Mouse (Mus musculus): ENCODE data around the gene Foxn3. TPM values are rescaled to one million over a fixed set of nuclear protein-coding genes. Genes with fewer than 3 reads are reported as not detected.

Gene Foxn3
- polyA plus RNA-seq, 1 experiment from 2014 or later: 23.5 TPM

DNA sequence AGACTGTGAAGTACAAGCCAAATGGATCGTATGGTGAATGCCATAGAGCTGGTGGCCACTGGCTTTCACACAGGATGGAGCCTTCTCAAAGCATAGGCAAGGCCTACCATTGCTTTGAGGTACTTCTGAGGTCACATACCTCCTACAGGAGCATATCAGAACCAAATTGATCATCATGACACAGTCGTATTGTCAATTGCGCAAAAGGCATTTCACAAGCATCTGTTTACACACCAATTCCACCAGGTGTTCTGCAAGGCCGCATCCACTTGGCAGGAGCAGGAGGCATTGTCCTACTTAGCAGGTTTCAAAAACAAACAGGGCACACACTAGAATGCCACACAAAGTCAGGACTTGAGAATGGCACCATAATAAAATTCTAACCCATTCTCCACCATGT is 128.2 kb downstream of the Foxn3 start:
- H3K36me3 ChIP-seq (ENCODE audit: control insufficient read depth, insufficient read depth): no peaks in the 10 kb centered on the region
- no peaks in the 10 kb centered on the region for H3K27me3 ChIP-seq (ENCODE audit: control insufficient read depth, insufficient read depth, low read depth, low read length)
- peaks cover 5% of the 10 kb centered on the region; the same call in 1 of the 2 replicates for H3K4me1 ChIP-seq (ENCODE audit: control insufficient read depth, low read depth, low read length)
- no peak overlapping the region for H3K4me2 ChIP-seq (ENCODE audit: low read depth, low read length)
- ATAC-seq (ENCODE audit: low read depth): peak; percentile 77
- no peaks in the 10 kb centered on the region for H3K9me3 ChIP-seq (replicated peaks; ENCODE audit: control insufficient read depth, low read length)
- H3K9ac ChIP-seq (ENCODE audit: low read depth, low read length): no peak overlapping the region
- peak overlapping the region; percentile 41; the same call in 1 of the 2 replicates for H3K27ac ChIP-seq (ENCODE audit: low read length)
- 65% methylated on average over 4 of the region's 4 CpGs for WGBS (ENCODE audit: insufficient replicate concordance)
- H3K4me3 ChIP-seq (ENCODE audit: low read depth, low read length): no peak overlapping the region

DNA sequence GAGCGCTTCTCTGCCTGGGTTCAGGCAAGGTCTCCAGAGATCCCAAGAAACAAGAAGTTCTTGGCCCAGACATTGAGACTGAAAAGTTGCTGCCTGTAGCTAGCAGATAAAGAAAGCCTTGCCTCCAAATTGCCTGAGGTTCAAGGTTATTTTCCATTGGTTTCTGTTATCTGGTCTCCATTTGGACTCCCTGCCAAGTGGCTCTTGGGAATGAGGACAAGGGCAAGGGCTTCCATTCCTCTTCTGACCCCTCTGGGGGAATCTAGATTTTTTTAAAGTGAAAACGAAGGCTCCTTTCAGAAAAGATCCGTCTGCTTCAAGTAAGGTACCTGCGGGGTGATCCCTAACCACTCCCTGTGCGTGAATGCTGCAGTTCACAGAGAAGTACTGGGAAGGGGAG is 130.0 kb downstream of the Foxn3 start:
- 77% methylated on average over 5 of the region's 5 CpGs for WGBS (ENCODE audit: insufficient replicate concordance)
- H3K27me3 ChIP-seq (ENCODE audit: control insufficient read depth, insufficient read depth, low read depth, low read length): no peaks in the 10 kb centered on the region
- no peak overlapping the region for H3K9ac ChIP-seq (ENCODE audit: low read depth, low read length)
- H3K9me3 ChIP-seq (replicated peaks; ENCODE audit: control insufficient read depth, low read length): no peaks in the 10 kb centered on the region
- H3K36me3 ChIP-seq (ENCODE audit: control insufficient read depth, insufficient read depth): no peaks in the 10 kb centered on the region
- H3K27ac ChIP-seq (ENCODE audit: low read length): no peak overlapping the region
- ATAC-seq (ENCODE audit: low read depth): no peak
- no peak overlapping the region for H3K4me3 ChIP-seq (ENCODE audit: low read depth, low read length)
- no peak overlapping the region for H3K4me2 ChIP-seq (ENCODE audit: low read depth, low read length)
- peaks cover 5% of the 10 kb centered on the region; the same call in 1 of the 2 replicates for H3K4me1 ChIP-seq (ENCODE audit: control insufficient read depth, low read depth, low read length)

GRCm38 (mm10) chr12:99431541-99431940 is 131.8 kb downstream of the Foxn3 start:
- Histone ChIP-seq H3K27me3 (ENCODE audit: control insufficient read depth, insufficient read depth, low read depth, low read length) (no peaks in the 10 kb centered on the region), H3K36me3 (ENCODE audit: control insufficient read depth, insufficient read depth) (no peaks in the 10 kb centered on the region), H3K9me3 (replicated peaks; ENCODE audit: control insufficient read depth, low read length) (no peaks in the 10 kb centered on the region), H3K4me1 (ENCODE audit: control insufficient read depth, low read depth, low read length) (peaks cover 5% of the 10 kb centered on the region; the same call in 1 of the 2 replicates), H3K9ac (ENCODE audit: low read depth, low read length) (no peak overlapping the region), H3K4me2 (ENCODE audit: low read depth, low read length) (no peak overlapping the region), H3K4me3 (ENCODE audit: low read depth, low read length) (no peak overlapping the region), H3K27ac (ENCODE audit: low read length) (no peak overlapping the region)
- 86% methylated on average over 6 of the region's 6 CpGs for WGBS (ENCODE audit: insufficient replicate concordance)
- ATAC-seq (ENCODE audit: low read depth): no peak

GRCm38 (mm10) chr12:99430992-99431391 is 132.4 kb downstream of the Foxn3 start:
- WGBS (ENCODE audit: insufficient replicate concordance): 85% methylated on average over 3 of the region's 3 CpGs
- Histone ChIP-seq H3K4me2 (ENCODE audit: low read depth, low read length) (no peak overlapping the region), H3K4me3 (ENCODE audit: low read depth, low read length) (no peak overlapping the region), H3K27ac (ENCODE audit: low read length) (no peak overlapping the region), H3K9ac (ENCODE audit: low read depth, low read length) (no peak overlapping the region), H3K27me3 (ENCODE audit: control insufficient read depth, insufficient read depth, low read depth, low read length) (no peaks in the 10 kb centered on the region), H3K9me3 (replicated peaks; ENCODE audit: control insufficient read depth, low read length) (no peaks in the 10 kb centered on the region), H3K4me1 (ENCODE audit: control insufficient read depth, low read depth, low read length) (peaks cover 5% of the 10 kb centered on the region; the same call in 1 of the 2 replicates), H3K36me3 (ENCODE audit: control insufficient read depth, insufficient read depth) (no peaks in the 10 kb centered on the region)
- no peak for ATAC-seq (ENCODE audit: low read depth)

- 69% methylated on average over 3 of the region's 3 CpGs for WGBS (ENCODE audit: insufficient replicate concordance)
- Histone ChIP-seq H3K4me1 (ENCODE audit: control insufficient read depth, low read depth, low read length) (peaks cover 5% of the 10 kb centered on the region; the same call in 1 of the 2 replicates), H3K4me3 (ENCODE audit: low read depth, low read length) (no peak overlapping the region), H3K4me2 (ENCODE audit: low read depth, low read length) (no peak overlapping the region), H3K9ac (ENCODE audit: low read depth, low read length) (no peak overlapping the region), H3K27me3 (ENCODE audit: control insufficient read depth, insufficient read depth, low read depth, low read length) (no peaks in the 10 kb centered on the region), H3K36me3 (ENCODE audit: control insufficient read depth, insufficient read depth) (no peaks in the 10 kb centered on the region), H3K27ac (ENCODE audit: low read length) (no peak overlapping the region), H3K9me3 (replicated peaks; ENCODE audit: control insufficient read depth, low read length) (no peaks in the 10 kb centered on the region)
- ATAC-seq (ENCODE audit: low read depth): no peak
Observed at GRCm38 (mm10) chr12:99429101-99429500, 134.3 kb downstream of the Foxn3 start.

- no peak overlapping the region for H3K9ac ChIP-seq (ENCODE audit: low read depth, low read length)
- no peak overlapping the region for H3K4me2 ChIP-seq (ENCODE audit: low read depth, low read length)
- no peaks in the 10 kb centered on the region for H3K4me1 ChIP-seq (ENCODE audit: control insufficient read depth, low read depth, low read length)
- H3K27ac ChIP-seq (ENCODE audit: low read length): no peak overlapping the region; the same call in 1 of the 2 replicates
- H3K4me3 ChIP-seq (ENCODE audit: low read depth, low read length): no peak overlapping the region
- WGBS (ENCODE audit: insufficient replicate concordance): 65% methylated on average over 14 of the region's 14 CpGs
- H3K36me3 ChIP-seq (ENCODE audit: control insufficient read depth, insufficient read depth): no peaks in the 10 kb centered on the region
- no peaks in the 10 kb centered on the region for H3K27me3 ChIP-seq (ENCODE audit: control insufficient read depth, insufficient read depth, low read depth, low read length)
- H3K9me3 ChIP-seq (replicated peaks; ENCODE audit: control insufficient read depth, low read length): no peaks in the 10 kb centered on the region
- peak; percentile 73 for ATAC-seq (ENCODE audit: low read depth)
Observed at GRCm38 (mm10) chr12:99426207-99426916, 137.0 kb downstream of the Foxn3 start.

DNA sequence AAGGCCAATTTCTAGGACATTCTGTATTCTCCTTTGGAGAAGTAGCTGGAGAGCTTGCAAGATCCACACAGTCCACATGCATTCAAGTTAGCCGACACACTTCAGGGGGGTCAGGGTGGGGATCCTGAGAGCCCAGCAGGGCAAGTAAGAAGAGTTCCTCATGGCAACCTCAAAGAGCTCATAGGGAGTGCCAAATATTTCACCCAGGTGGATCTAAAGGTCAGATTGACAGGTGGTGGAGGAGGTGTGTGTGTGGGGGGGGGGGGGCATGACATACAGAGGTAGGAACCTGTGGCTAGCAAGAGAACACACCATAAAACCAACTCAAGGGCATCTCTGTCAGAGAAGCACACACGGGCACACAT is 144.0 kb downstream of the Foxn3 start:
- H3K4me3 ChIP-seq (ENCODE audit: low read depth, low read length): no peak overlapping the region
- H3K27ac ChIP-seq (ENCODE audit: low read length): no peak overlapping the region
- WGBS (ENCODE audit: insufficient replicate concordance): 53% methylated on average over 2 of the region's 2 CpGs
- no peaks in the 10 kb centered on the region; the same call in 1 of the 2 replicates for H3K4me1 ChIP-seq (ENCODE audit: control insufficient read depth, low read depth, low read length)
- ATAC-seq (ENCODE audit: low read depth): no peak
- H3K9ac ChIP-seq (ENCODE audit: low read depth, low read length): no peak overlapping the region
- H3K36me3 ChIP-seq (ENCODE audit: control insufficient read depth, insufficient read depth): no peaks in the 10 kb centered on the region
- no peak overlapping the region for H3K4me2 ChIP-seq (ENCODE audit: low read depth, low read length)
- H3K27me3 ChIP-seq (ENCODE audit: control insufficient read depth, insufficient read depth, low read depth, low read length): no peaks in the 10 kb centered on the region
- no peaks in the 10 kb centered on the region for H3K9me3 ChIP-seq (replicated peaks; ENCODE audit: control insufficient read depth, low read length)

GRCm38 (mm10) chr12:99418476-99419395 is 144.6 kb downstream of the Foxn3 start:
- no peak overlapping the region for H3K4me3 ChIP-seq (ENCODE audit: low read depth, low read length)
- H3K36me3 ChIP-seq (ENCODE audit: control insufficient read depth, insufficient read depth): no peaks in the 10 kb centered on the region
- no peaks in the 10 kb centered on the region for H3K27me3 ChIP-seq (ENCODE audit: control insufficient read depth, insufficient read depth, low read depth, low read length)
- WGBS (ENCODE audit: insufficient replicate concordance): 48% methylated on average over 7 of the region's 7 CpGs
- H3K4me2 ChIP-seq (ENCODE audit: low read depth, low read length): no peak overlapping the region
- no peak overlapping the region for H3K9ac ChIP-seq (ENCODE audit: low read depth, low read length)
- 0 out of 2 replicates have a peak overlapping the region, but pooled peaks have one; percentile 29 for H3K27ac ChIP-seq (ENCODE audit: low read length)
- ATAC-seq (ENCODE audit: low read depth): no peak
- no peaks in the 10 kb centered on the region for H3K9me3 ChIP-seq (replicated peaks; ENCODE audit: control insufficient read depth, low read length)
- H3K4me1 ChIP-seq (ENCODE audit: control insufficient read depth, low read depth, low read length): no peaks in the 10 kb centered on the region; the same call in 1 of the 2 replicates

- 57% methylated on average over 9 of the region's 9 CpGs for WGBS (ENCODE audit: insufficient replicate concordance)
- no peak overlapping the region for H3K9ac ChIP-seq (ENCODE audit: low read depth, low read length)
- H3K4me1 ChIP-seq (ENCODE audit: control insufficient read depth, low read depth, low read length): no peaks in the 10 kb centered on the region; the same call in 1 of the 2 replicates
- no peak overlapping the region for H3K4me3 ChIP-seq (ENCODE audit: low read depth, low read length)
- H3K36me3 ChIP-seq (ENCODE audit: control insufficient read depth, insufficient read depth): no peaks in the 10 kb centered on the region
- H3K27me3 ChIP-seq (ENCODE audit: control insufficient read depth, insufficient read depth, low read depth, low read length): no peaks in the 10 kb centered on the region
- H3K9me3 ChIP-seq (replicated peaks; ENCODE audit: control insufficient read depth, low read length): no peaks in the 10 kb centered on the region
- H3K27ac ChIP-seq (ENCODE audit: low read length): no peak overlapping the region
- no peak; the same call in 1 of the 2 replicates for ATAC-seq (ENCODE audit: low read depth)
- no peak overlapping the region for H3K4me2 ChIP-seq (ENCODE audit: low read depth, low read length)
Observed at GRCm38 (mm10) chr12:99417885-99418284, 145.5 kb downstream of the Foxn3 start.
